Mouse (Mus musculus): ENCODE data around the gene Ddost.
"Not testable (repeated sequence)": the region's sequence is repeated elsewhere in the genome, so short reads cannot be mapped to it uniquely, and the experiment has no call there.

The Ddost gene

GRCm38 (mm10) chr4:138312105-138312504 is 7.6 kb downstream of the Ddost start:
- DNase-seq, result no peak

DNA sequence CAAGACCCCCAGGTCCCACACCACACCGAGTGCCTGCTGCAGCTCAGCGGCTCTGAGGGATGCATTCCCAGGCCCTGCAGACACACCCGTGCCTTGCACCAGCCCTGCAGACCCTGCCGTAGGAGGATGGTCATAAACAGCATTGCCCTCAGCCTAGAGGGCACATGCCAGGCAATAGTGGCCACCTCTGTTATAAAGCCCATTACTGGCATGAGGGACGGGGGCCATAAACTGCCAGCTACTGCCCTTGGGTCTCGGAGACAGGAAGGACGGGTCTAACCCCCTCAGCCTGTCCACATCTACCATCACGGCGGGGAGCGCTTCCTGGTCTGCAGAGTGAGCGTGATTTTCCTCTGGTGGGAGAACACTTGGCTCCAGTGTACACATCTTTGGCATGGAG is 8.5 kb downstream of the Ddost start:
- DNase-seq, result no peak

DNA sequence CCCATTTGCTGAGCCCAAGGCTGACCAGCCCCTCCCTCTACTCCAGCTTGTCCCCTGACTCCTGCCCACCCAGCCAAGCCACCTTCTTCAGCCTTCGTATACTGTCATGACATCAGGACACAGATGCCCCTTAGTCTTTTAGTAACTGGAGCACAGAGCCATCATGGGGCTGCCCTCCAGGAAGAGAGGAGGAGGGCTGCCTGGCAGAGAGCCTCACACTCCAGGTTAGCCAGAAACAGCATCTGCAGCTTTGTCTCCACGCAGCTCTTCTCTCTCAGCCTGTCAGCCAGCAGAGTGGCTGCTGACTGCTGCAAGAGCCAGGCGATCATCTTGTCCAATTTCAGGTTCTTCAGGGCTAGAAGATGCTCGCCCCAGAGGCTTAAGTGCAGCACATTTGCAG is 9.3 kb downstream of the Ddost start:
- no peak for DNase-seq

- DNase-seq, result peak; percentile 16
Observed at GRCm38 (mm10) chr4:138315781-138316180, 11.3 kb downstream of the Ddost start.

DNA sequence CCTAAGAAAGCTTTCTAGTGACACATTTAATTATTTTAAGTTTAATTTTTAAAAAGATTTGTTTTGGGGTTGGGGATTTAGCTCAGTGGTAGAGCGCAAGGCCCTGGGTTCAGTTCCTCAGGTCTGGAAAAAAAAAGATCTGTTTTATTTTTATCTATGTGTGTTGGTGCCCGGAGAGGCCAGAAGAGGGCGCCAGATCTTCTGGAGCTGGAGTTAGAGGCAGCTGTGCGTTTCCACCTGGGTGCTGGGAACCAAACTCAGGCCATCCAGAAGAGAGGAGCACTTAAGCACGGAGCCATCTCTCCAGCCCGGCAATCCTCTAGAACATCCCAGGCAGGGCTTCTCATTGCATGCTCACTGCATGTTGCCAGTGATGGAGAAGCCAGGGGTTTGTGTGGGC is 11.8 kb downstream of the Ddost start:
- no peak for DNase-seq

DNA sequence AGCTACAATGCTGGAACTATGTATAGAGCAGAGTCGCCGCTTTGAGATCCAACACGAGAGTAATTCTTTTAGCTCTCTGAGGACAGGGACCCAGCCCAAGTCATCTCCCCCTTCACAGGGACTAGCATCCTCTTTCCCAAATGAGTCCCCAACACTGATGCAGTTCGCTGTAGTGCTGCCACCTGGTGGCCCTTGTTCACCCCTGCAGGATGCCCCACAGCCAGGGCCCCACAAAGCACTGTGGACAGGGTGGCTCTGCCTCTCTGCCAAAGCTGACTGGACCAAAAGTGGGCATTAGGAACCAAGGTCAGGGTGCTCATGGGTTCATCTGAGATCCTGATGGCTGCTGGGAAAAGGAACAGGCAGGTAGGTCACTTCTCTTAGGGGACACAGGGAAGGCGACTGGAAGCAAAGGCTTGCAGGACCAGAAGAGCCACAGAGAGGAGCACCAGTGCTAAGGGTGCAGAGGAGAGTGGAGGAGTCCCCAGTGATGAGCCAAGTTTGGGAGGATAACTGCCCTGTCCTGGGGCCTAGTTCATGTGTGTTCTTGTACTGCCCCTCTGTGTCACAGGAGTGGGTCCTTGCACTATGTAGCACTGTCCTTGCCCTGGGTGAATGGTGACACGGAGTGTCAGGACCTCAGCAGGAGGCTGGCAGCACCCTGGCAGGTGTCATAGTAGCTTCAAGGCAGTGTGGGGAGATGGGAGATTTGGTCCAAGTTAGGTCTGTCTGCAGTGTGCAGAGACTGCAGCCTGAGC is 14.2 kb downstream of the Ddost start:
- DNase-seq, result peak; percentile 65

DNA sequence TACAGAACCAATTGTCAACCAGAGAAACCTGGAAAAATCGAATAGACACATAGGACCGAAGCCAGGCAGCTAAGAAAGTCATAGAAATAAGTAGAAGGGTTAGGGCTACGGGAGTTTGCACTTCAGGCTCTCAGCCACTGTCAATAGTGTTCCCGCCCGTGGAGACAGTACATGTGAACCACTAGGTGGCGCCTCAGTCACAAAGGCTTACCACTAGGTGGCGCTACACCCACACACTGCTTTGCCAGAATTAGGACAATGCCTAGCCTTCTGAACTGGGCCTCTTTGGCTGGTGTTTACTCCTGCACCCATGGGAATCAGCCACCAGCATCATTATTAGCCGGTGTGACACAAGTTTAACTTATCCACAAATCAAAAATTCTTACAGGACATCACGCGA is 15.0 kb downstream of the Ddost start:
- DNase-seq, result peak; percentile 88

DNA sequence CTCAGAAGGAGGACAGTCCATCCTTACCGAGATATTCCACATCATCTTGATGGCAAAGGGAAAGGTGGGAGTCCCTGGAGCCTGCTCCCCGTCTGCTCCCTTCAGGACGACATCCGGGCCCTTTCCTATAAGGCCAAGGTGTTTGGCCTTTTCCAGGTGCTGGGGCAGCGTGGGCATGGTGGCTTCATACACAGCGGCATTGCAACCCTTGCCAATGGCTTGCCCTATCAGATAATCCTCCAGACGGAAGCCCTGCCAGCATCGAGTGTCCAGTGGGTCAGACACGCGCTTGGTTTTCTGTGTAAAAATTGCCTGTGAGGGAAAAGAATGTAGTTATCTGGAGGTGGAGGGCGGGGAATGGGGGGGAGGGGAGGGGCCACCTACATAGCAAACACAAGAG is 16.2 kb downstream of the Ddost start:
- no peak for DNase-seq

- DNase-seq, result no peak
Observed at GRCm38 (mm10) chr4:138321488-138321887, 17.0 kb downstream of the Ddost start.

DNA sequence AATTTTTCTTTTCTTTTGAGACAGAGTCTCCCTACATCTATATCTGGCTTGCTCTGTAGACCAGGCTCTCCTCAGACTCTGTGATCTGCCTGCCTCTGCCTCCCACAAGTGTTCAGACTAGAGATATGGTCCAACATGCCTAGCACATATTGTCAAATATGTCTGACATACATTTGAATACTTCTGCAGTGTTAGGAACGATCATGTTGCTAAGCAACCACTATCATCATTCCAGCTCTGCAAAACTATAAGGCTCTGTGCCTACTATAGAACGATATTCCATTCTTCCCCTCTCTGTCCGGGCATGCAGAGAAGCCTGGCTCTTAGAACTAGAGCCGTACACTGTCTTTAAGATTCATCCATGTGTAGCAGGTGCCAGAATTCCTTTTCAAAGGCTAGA is 18.2 kb downstream of the Ddost start:
- no peak for DNase-seq

GRCm38 (mm10) chr4:138323753-138324152 is 19.2 kb downstream of the Ddost start:
- DNase-seq, result no peak

DNA sequence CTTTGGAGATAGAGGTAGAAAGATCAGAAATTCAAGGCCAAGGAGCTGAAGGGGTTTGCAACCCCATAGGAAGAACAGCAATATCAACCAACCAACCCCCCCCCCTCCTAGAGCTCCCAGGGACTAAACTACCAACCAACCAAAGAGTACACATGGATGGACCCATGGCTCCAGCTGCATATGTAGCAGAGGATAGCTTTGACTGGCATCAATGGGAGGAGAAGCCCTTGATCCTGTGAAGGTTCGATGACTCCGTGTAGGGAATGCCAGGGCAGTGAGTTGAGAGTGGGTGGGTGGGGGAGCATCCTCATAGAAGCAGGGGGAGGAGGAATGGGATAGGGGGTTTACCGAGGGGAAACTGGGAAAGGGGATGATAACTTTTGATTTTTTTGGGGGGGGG is 19.9 kb downstream of the Ddost start:
- no peak for DNase-seq

GRCm38 (mm10) chr4:138325466-138326076 is 21.0 kb downstream of the Ddost start:
- DNase-seq, result peak; percentile 98

GRCm38 (mm10) chr4:138326077-138326695 is 21.7 kb downstream of the Ddost start, which contains the start of gene Pink1:
TSS of gene Pink1 (minus strand) at chr4:138326307.
- DNase-seq, result peak; percentile 93

DNA sequence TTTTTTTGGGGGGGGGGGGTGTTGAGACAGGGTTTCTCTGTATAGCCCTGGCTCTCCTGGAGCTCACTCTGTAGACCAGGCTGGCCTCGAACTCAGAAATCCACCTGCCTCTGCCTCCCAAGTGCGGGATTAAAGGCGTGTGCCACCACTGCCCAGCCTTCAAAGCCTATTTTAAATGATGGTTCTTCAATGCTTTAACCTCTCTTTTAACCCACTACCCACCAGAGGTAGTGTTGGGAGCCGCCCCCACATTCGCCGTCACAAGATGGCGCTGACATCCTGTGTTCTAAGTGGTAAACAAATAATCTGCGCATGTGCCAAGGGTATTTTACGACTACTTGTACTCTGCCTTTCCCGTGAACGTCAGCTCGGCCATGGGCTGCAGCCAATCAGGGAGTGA is 22.6 kb downstream of the Ddost start:
- not testable (repeated sequence) for DNase-seq

GRCm38 (mm10) chr4:138327891-138328470 is 23.5 kb downstream of the Ddost start:
- no peak for DNase-seq

DNA sequence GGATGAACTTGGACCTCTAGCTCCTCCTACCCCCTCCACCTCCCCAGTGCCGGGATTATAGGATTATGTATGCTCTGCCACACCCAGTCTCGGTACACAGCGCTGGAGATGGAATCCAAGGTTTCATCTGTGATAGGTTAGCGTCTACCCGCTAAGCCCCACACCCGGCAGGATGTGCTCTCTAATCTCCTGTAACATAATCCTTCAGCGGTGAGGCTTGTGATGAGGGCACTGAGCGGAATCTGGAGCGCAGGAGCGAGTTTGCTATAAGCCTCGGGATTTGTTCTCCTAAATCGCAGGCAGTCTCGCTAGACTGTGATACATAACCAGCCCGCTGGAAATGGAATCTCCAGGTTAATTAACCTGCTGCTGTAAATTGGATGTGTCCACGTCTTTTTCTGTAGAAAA is 25.7 kb downstream of the Ddost start:
- DNase-seq, result no peak

- no peak for DNase-seq
Observed at GRCm38 (mm10) chr4:138331647-138332046, 27.1 kb downstream of the Ddost start.

DNA sequence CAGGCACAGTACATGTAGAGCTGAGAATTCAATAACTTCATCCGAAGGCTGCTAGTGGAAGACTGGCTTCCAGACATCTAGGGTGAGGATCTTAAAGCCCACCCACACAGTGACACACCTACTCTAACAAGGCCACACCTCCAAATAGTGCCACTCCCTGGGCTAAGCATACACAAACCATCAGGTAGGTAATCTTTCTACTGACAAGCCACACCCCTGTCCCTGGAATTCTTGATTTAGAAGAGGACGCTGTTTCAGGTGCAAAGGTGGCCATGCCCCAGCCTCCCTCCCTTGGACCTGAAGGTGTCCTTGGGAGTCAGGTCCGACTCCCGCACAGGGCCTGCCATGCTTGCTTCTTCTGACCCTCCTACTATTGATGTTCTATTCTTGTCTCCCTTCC is 28.6 kb downstream of the Ddost start:
- no peak for DNase-seq

- DNase-seq, result no peak
Observed at GRCm38 (mm10) chr4:138335036-138335435, 30.5 kb downstream of the Ddost start.

DNA sequence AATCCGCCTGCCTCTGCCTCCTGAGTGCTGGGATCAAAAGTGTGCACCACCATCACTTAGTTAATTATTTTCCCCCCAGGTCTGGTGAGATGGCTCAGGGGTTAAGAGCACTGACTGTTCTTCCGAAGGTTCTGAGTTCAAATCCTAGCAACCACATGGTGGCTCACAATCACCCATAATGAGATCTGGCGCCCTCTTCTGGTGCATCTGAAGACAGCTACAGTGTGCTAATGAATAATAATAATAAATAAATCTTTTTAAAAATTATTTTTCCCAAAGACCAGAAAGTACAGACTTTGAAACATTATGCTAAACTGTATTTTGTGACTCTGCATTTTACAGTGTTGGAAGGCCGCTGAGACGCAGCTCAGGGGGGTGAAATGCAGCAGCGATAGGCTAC is 31.1 kb downstream of the Ddost start:
- no peak for DNase-seq

DNA sequence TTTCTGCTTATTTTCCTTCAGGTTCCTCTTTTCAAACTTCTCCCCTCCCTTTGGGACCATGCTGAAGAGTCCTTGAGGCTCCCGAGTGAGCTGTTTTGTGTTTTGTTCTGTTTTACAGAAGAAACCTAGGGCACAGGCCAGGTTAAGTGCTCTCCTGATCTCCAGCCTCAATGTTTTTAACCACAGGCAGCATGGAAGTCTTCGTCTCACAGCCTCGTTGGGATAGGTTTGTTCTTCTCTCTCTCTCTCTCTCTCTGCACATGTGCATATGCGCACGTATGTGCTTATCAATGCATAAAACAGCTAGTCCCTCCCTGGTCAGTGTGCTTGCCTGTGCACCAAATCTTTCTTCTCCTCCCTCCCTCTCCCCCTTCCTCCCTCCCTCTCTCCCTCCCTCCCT is 32.3 kb downstream of the Ddost start:
- no peak for DNase-seq

- DNase-seq, result no peak
Observed at GRCm38 (mm10) chr4:138337341-138337740, 32.8 kb downstream of the Ddost start.

GRCm38 (mm10) chr4:138339963-138340362 is 35.4 kb downstream of the Ddost start:
- DNase-seq, result peak; percentile 66

All from lung, postnatal 14 days (tissue).